Mouse (Mus musculus): Measurements from ENCODE around the gene Rph3al.

Rph3al gene

GRCm38 (mm10) chr11:75950459-75950858 lies 12.2 kb upstream of the Rph3al start:
- no peak for DNase-seq (ENCODE audit: low spot score in 2 of 2)

GRCm38 (mm10) chr11:75948789-75949188 lies 10.6 kb upstream of the Rph3al start:
- DNase-seq (ENCODE audit: low spot score in 2 of 2): no peak

- no peak for DNase-seq (ENCODE audit: low spot score in 2 of 2)
Measured at GRCm38 (mm10) chr11:75947223-75947622, 9.0 kb upstream of the Rph3al start.

- DNase-seq (ENCODE audit: low spot score in 2 of 2): no peak
Measured at GRCm38 (mm10) chr11:75945805-75946450, 7.7 kb upstream of the Rph3al start.

GRCm38 (mm10) chr11:75937370-75937871 lies 808 bp downstream of the Rph3al start:
- DNase-seq (ENCODE audit: low spot score in 2 of 2): no peak

- DNase-seq (ENCODE audit: low spot score in 2 of 2): peak in 1 of 2 experiments; percentile 31
Measured at GRCm38 (mm10) chr11:75935819-75936430, 2.3 kb downstream of the Rph3al start.

- no peak for DNase-seq (ENCODE audit: low spot score in 2 of 2)
Measured at GRCm38 (mm10) chr11:75934425-75934824, 3.8 kb downstream of the Rph3al start.

- no peak for DNase-seq (ENCODE audit: low spot score in 2 of 2)
Measured at GRCm38 (mm10) chr11:75933371-75933770, 4.9 kb downstream of the Rph3al start.

GRCm38 (mm10) chr11:75930911-75931678 lies 7.1 kb downstream of the Rph3al start:
- no peak for DNase-seq (ENCODE audit: low spot score in 2 of 2)

- DNase-seq (ENCODE audit: low spot score in 2 of 2): no peak
Measured at GRCm38 (mm10) chr11:75930208-75930607, 8.0 kb downstream of the Rph3al start.

GRCm38 (mm10) chr11:75927881-75928280 lies 10.3 kb downstream of the Rph3al start:
- peak in 1 of 2 experiments; percentile 35 for DNase-seq (ENCODE audit: low spot score in 2 of 2)

GRCm38 (mm10) chr11:75926431-75927312 lies 11.6 kb downstream of the Rph3al start:
- peak; percentile 93 to 94 for DNase-seq (ENCODE audit: low spot score in 2 of 2)

GRCm38 (mm10) chr11:75925801-75926200 lies 12.4 kb downstream of the Rph3al start:
- DNase-seq (ENCODE audit: low spot score in 2 of 2): no peak

- DNase-seq (ENCODE audit: low spot score in 2 of 2): no peak
Measured at GRCm38 (mm10) chr11:75922741-75923140, 15.5 kb downstream of the Rph3al start.

- no peak for DNase-seq (ENCODE audit: low spot score in 2 of 2)
Measured at GRCm38 (mm10) chr11:75919139-75919538, 19.1 kb downstream of the Rph3al start.

- DNase-seq (ENCODE audit: low spot score in 2 of 2): no peak
Measured at GRCm38 (mm10) chr11:75917340-75917739, 20.9 kb downstream of the Rph3al start.

- peak; percentile 84 to 91 for DNase-seq (ENCODE audit: low spot score in 2 of 2)
Measured at GRCm38 (mm10) chr11:75913953-75914352, 24.3 kb downstream of the Rph3al start.

GRCm38 (mm10) chr11:75912944-75913657 lies 25.1 kb downstream of the Rph3al start:
- peak; percentile 67 to 88 for DNase-seq (ENCODE audit: low spot score in 2 of 2)

- DNase-seq (ENCODE audit: low spot score in 2 of 2): no peak
Measured at GRCm38 (mm10) chr11:75911962-75912361, 26.3 kb downstream of the Rph3al start.

- DNase-seq (ENCODE audit: low spot score in 2 of 2): no peak
Measured at GRCm38 (mm10) chr11:75909702-75910429, 28.4 kb downstream of the Rph3al start.
